Mouse (Mus musculus) mammary gland, adult 2 months (tissue): ENCODE measurements around the gene Prss29. TPM values are rescaled to one million over a fixed set of nuclear protein-coding genes. Genes with fewer than 3 reads are reported as not detected.

ENCODE experiments used
- polyA plus RNA-seq: library from polyadenylated mRNA; depleted of rRNA; stranded (reverse); fragments of >200 nt; gene quantifications from 2 replicates; pipeline ENCODE4 v1.2.3, GENCODE M21; 2012; ENCODE audit warnings: low replicate concordance; rRNA removed

Gene Prss29
- not detected in 2 replicates for polyA plus RNA-seq

DNA sequence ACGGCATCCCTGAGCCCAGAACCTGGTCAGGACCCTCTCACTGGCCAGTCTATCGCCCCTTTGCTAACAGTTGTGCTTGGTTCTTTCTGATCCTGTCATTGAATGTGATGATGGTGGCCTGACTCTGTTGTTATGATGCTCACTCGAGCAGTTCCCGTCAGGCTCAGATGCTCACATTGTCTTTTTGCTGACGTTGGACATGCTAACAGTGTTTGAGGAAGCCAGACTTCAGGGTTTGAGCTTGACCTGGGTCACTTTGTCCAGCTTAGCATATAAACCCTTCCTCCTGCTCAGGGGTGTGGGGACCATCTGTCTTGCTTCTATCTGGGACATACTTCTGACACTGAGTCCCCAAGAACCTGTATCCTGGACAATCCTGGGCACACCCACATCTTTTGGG is at the start of gene Prss29:
Gene Prss29, plus strand, starts transcription at position 301 of the 400 bp plus-strand sequence.

DNA sequence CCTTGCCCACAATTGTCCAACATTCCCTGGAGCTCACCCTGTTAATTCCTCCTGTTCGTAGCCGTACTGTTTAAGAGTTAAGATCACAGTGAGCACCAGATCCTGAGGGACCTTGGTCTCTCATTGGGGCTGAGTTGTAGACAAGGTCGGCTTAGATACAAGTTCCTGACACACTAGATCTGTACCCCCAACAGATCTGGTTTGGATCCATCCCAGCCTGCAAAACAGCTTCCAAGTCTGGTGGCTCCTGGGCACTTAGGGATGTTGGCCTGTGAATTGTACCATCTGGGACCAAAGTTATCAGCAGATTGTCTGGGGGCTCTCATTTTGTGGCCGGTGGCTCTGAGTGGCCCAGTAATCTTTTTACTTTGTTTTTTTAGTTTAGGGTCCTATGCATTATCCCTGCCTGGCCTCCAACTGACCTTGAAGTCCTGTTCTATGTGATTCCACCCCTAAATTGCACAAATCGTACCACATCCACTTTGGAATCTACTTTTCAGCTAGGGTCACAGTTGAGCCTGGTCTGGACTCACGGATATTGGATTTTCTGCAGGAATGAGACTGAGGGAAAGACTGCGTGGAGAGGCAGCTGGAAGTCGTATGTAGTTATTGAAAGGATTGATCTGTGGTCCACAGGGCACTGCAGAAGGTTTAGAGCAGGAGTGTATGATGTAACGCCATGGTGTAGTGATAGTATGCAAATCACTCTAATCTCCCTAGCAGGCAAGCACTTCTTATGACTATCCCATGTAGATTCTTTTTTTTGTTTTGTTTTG is 43.7 kb upstream of the Prss29 start, which contains the start of gene Ube2i:
Gene Ube2i, minus strand, starts transcription at position 52 of the 776 bp plus-strand sequence.

DNA sequence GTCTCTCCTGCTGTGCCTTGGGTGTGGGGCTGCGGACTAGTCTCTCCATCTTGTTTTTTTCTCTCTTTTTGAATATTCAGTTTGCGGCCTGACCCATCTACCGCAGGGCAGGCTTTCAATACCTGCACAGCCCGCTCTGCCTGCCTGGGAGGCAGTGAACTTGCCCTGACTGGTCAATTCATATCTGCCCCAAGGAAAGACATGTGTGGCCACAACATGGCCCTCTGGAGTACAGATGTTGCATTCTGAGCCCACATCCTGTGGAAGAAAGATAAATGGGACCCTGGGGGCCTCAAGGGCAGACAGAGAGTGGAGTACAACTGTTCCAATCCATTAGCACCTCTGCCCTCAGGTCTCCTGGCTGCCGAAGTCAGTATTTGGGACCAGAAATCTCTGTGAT is 20.4 kb upstream of the Prss29 start, which contains the start of gene Prss34:
Gene Prss34, plus strand, starts transcription at position 301 of the 400 bp plus-strand sequence.

DNA sequence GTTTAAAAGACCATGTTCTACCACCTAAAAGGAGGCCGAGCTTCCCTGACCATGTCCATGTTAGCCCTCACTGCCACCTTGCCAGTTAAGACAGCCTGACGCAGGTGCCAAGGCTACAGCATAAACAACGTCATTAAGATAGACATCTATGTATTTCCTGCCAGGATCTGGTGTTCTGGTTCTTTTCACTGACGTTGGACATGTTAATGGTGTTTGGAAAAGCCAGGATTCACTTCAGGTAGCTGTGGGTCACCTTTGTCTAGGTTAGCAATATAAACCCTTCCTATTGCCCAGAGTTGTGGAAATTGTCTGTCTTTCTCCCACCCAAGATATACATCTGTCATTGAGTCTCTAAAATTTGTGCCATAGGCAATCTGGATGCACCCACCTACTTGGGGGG is 10.1 kb upstream of the Prss29 start, which contains the start of gene Prss28:
Gene Prss28, plus strand, starts transcription at position 301 of the 400 bp plus-strand sequence.

GRCm38 (mm10) chr17:25345462-25345861 is 27.0 kb downstream of the Prss29 start, which contains the start of gene Tpsab1:
Tpsab1 (minus strand) TSS chr17:25345562.

GRCm38 (mm10) chr17:25366005-25366404 is 47.6 kb downstream of the Prss29 start, which contains the start of gene Tpsb2:
Tpsb2 (plus strand) TSS chr17:25366305.

DNA sequence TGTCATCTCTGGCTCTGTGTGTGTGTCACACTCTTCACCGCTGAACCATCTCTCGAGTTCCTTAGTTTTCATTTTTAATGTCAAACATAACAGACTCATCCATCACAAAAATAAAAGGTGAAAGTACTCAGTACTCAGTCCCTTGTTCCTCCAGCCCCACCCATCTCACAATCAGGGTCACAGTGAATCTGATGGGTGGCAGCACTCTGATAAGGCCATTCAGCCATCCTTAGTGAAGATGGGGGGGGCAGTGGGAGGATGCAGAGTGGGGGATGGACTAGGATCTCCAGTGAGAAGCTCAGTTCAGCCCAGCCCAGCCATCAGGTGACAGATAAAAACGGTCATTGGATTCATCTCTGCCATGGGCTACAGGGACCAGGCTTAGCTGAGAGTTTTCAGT is 50.5 kb downstream of the Prss29 start, which contains the start of gene Tpsg1:
Gene Tpsg1, plus strand, starts transcription at position 301 of the 400 bp plus-strand sequence.

Other genes starting within 250 kb of the Prss29 start
- 39.7 and 51.0 TPM in 2 replicates for gene Tmem204, start 235.1 kb upstream of the Prss29 start, polyA plus RNA-seq
- gene Telo2, start 202.7 kb upstream of the Prss29 start, polyA plus RNA-seq, result 25.0 and 25.6 TPM in 2 replicates
- 0.20 TPM in 1 of 2 replicates, not detected in the other for gene Ptx4, start 197.9 kb upstream of the Prss29 start, polyA plus RNA-seq
- gene Clcn7, start 185.3 kb upstream of the Prss29 start, polyA plus RNA-seq, result 37.0 and 43.4 TPM in 2 replicates
- gene Ccdc154, start 156.2 kb upstream of the Prss29 start, polyA plus RNA-seq, result not detected in 2 replicates
- gene Gm38655, start 143.2 kb upstream of the Prss29 start, polyA plus RNA-seq, result not detected in 2 replicates
- 12.1 and 15.0 TPM in 2 replicates for gene BC003965, start 134.1 kb upstream of the Prss29 start, polyA plus RNA-seq
- 16.7 and 34.5 TPM in 2 replicates for gene Unkl, start 130.3 kb upstream of the Prss29 start, polyA plus RNA-seq
- gene Gnptg, start 78.5 kb upstream of the Prss29 start, polyA plus RNA-seq, result 33.3 and 36.1 TPM in 2 replicates
- 19.2 and 25.1 TPM in 2 replicates for gene Tsr3, start 78.5 kb upstream of the Prss29 start, polyA plus RNA-seq
- gene Baiap3, start 62.3 kb upstream of the Prss29 start, polyA plus RNA-seq, result 6.9 and 16.3 TPM in 2 replicates
- gene Ube2i, start 44.0 kb upstream of the Prss29 start, polyA plus RNA-seq, result 95.6 and 146 TPM in 2 replicates
- 1.1 and 1.4 TPM in 2 replicates for gene Prss34, start 20.3 kb upstream of the Prss29 start, polyA plus RNA-seq
- not detected in 2 replicates for gene Prss28, start 10.0 kb upstream of the Prss29 start, polyA plus RNA-seq
- 1.5 and 2.0 TPM in 2 replicates for gene Tpsab1, start 26.9 kb downstream of the Prss29 start, polyA plus RNA-seq
- 130 and 146 TPM in 2 replicates for gene Tpsb2, start 47.7 kb downstream of the Prss29 start, polyA plus RNA-seq
- gene Tpsg1, start 50.6 kb downstream of the Prss29 start, polyA plus RNA-seq, result 4.0 and 4.8 TPM in 2 replicates
- gene Cacna1h, start 115.1 kb downstream of the Prss29 start, polyA plus RNA-seq, result 3.6 and 3.7 TPM in 2 replicates
- gene Tekt4, start 136.0 kb downstream of the Prss29 start, polyA plus RNA-seq, result not detected in 2 replicates
- gene Sstr5, start 178.6 kb downstream of the Prss29 start, polyA plus RNA-seq, result not detected in 2 replicates